Mouse (Mus musculus): Measurements from ENCODE around the gene Tmem9. TPM values are rescaled to one million over a fixed set of nuclear protein-coding genes. Genes with fewer than 3 reads are reported as not detected.
A peak's percentile ranks its signal among the peaks of the same experiment; 100 is the strongest.

Gene Tmem9
- total and polyA plus RNA-seq, 2 experiments from 2014 or later = 110 to 172 TPM

GRCm38 (mm10) chr1:136050312-136051012 lies 42.5 kb downstream of the Tmem9 start, which contains the start of gene Ascl5:
Ascl5 (plus strand) TSS chr1:136050804.
- no peaks in the 10 kb centered on the region for H3K36me3 ChIP-seq (ENCODE audit: insufficient read depth, low read length)
- no peaks in the 10 kb centered on the region for H3K9me3 ChIP-seq (ENCODE audit: low read length)
- WGBS = 21% methylated on average over 29 of the region's 29 CpGs
- peak within 1 kb of the TSS; percentile 50 for H3K9ac ChIP-seq (replicated peaks; ENCODE audit: low read length, poor library complexity, severe bottlenecking)
- peak within 1 kb of the TSS; percentile 35 for H3K4me3 ChIP-seq (ENCODE audit: low read depth, low read length)
- no peaks in the 10 kb centered on the region for H3K4me1 ChIP-seq (ENCODE audit: insufficient read depth, low read length)
- H3K27me3 ChIP-seq (ENCODE audit: insufficient read depth, low read length) = peaks cover 23% of the 10 kb centered on the region
- peak within 1 kb of the TSS; percentile 54 for H3K4me2 ChIP-seq (ENCODE audit: low read depth, low read length, poor library complexity, severe bottlenecking)
- no peak for DNase-seq (ENCODE audit: low spot score)
- ATAC-seq (ENCODE audit: low FRiP score) = peak; percentile 28; the same call in 1 of the 2 replicates
- no peak for TF ChIP-seq CTCF (IDR thresholded peaks at IDR 0.05)
- H3K27ac ChIP-seq (ENCODE audit: low read depth, low read length) = no peak within 1 kb of the TSS

GRCm38 (mm10) chr1:136051013-136051315 lies 43.0 kb downstream of the Tmem9 start:
- DNase-seq (ENCODE audit: low spot score) (peak; percentile 27), ATAC-seq (ENCODE audit: low FRiP score) (peak; percentile 8)
- Histone ChIP-seq H3K4me2 (ENCODE audit: low read depth, low read length, poor library complexity, severe bottlenecking) (peak overlapping the region; percentile 54), H3K9me3 (ENCODE audit: low read length) (no peaks in the 10 kb centered on the region), H3K9ac (replicated peaks; ENCODE audit: low read length, poor library complexity, severe bottlenecking) (peak overlapping the region; percentile 50), H3K27ac (ENCODE audit: low read depth, low read length) (no peak overlapping the region), H3K4me1 (ENCODE audit: insufficient read depth, low read length) (peaks cover 2% of the 10 kb centered on the region; the same call in 1 of the 2 replicates), H3K4me3 (ENCODE audit: low read depth, low read length) (peak overlapping the region; percentile 35), H3K27me3 (ENCODE audit: insufficient read depth, low read length) (peaks cover 23% of the 10 kb centered on the region), H3K36me3 (ENCODE audit: insufficient read depth, low read length) (no peaks in the 10 kb centered on the region)
- whole genome bisulfite sequencing = 1% methylated on average over 35 of the region's 36 CpGs
- no peak for TF ChIP-seq CTCF (IDR thresholded peaks at IDR 0.05)

- TF ChIP-seq CTCF (IDR thresholded peaks at IDR 0.05) = peak; percentile 94
- no peaks in the 10 kb centered on the region for H3K9me3 ChIP-seq (ENCODE audit: low read length)
- no peak overlapping the region for H3K27ac ChIP-seq (ENCODE audit: low read depth, low read length)
- ATAC-seq (ENCODE audit: low FRiP score) (peak; percentile 64), DNase-seq (ENCODE audit: low spot score) (peak; percentile 95)
- no peaks in the 10 kb centered on the region for H3K36me3 ChIP-seq (ENCODE audit: insufficient read depth, low read length)
- H3K4me3 ChIP-seq (ENCODE audit: low read depth, low read length) = peak overlapping the region; percentile 35
- H3K9ac ChIP-seq (replicated peaks; ENCODE audit: low read length, poor library complexity, severe bottlenecking) = peak overlapping the region; percentile 50; the same call in 1 of the 2 replicates
- H3K4me2 ChIP-seq (ENCODE audit: low read depth, low read length, poor library complexity, severe bottlenecking) = peak overlapping the region; percentile 54
- H3K27me3 ChIP-seq (ENCODE audit: insufficient read depth, low read length) = peaks cover 23% of the 10 kb centered on the region
- peaks cover 6% of the 10 kb centered on the region; the same call in 1 of the 2 replicates for H3K4me1 ChIP-seq (ENCODE audit: insufficient read depth, low read length)
- WGBS = 0% methylated on average over 6 of the region's 6 CpGs
Observed at GRCm38 (mm10) chr1:136051465-136051864, 43.5 kb downstream of the Tmem9 start.

- Histone ChIP-seq H3K4me2 (ENCODE audit: low read depth, low read length, poor library complexity, severe bottlenecking) (no peak within 1 kb of the TSS), H3K36me3 (ENCODE audit: insufficient read depth, low read length) (no peaks in the 10 kb centered on the region), H3K9ac (replicated peaks; ENCODE audit: low read length, poor library complexity, severe bottlenecking) (no peak within 1 kb of the TSS), H3K4me1 (ENCODE audit: insufficient read depth, low read length) (peaks cover 6% of the 10 kb centered on the region; the same call in 1 of the 2 replicates), H3K4me3 (ENCODE audit: low read depth, low read length) (no peak within 1 kb of the TSS), H3K27ac (ENCODE audit: low read depth, low read length) (no peak within 1 kb of the TSS), H3K9me3 (ENCODE audit: low read length) (no peaks in the 10 kb centered on the region), H3K27me3 (ENCODE audit: insufficient read depth, low read length) (peaks cover 23% of the 10 kb centered on the region)
- DNase-seq (ENCODE audit: low spot score) (no peak), ATAC-seq (ENCODE audit: low FRiP score) (no peak)
- TF ChIP-seq CTCF (IDR thresholded peaks at IDR 0.05) = no peak
- 50% methylated on average over 11 of the region's 11 CpGs for WGBS
Observed at GRCm38 (mm10) chr1:136052547-136052946, 44.6 kb downstream of the Tmem9 start, which contains the start of gene Cacna1s. Cacna1s (plus strand) TSS chr1:136052750.

GRCm38 (mm10) chr1:136055771-136056170 lies 47.8 kb downstream of the Tmem9 start:
- TF ChIP-seq CTCF (IDR thresholded peaks at IDR 0.05) = no peak
- Histone ChIP-seq H3K9me3 (ENCODE audit: low read length) (no peaks in the 10 kb centered on the region), H3K4me2 (ENCODE audit: low read depth, low read length, poor library complexity, severe bottlenecking) (no peak overlapping the region), H3K36me3 (ENCODE audit: insufficient read depth, low read length) (no peaks in the 10 kb centered on the region), H3K27me3 (ENCODE audit: insufficient read depth, low read length) (peaks cover 12% of the 10 kb centered on the region), H3K4me3 (ENCODE audit: low read depth, low read length) (no peak overlapping the region), H3K9ac (replicated peaks; ENCODE audit: low read length, poor library complexity, severe bottlenecking) (no peak overlapping the region), H3K4me1 (ENCODE audit: insufficient read depth, low read length) (peaks cover 6% of the 10 kb centered on the region; the same call in 1 of the 2 replicates), H3K27ac (ENCODE audit: low read depth, low read length) (peak overlapping the region; percentile 62)
- ATAC-seq (ENCODE audit: low FRiP score) = no peak; the same call in 1 of the 2 replicates
- WGBS = 22% methylated on average over 3 of the region's 3 CpGs
- DNase-seq (ENCODE audit: low spot score) = peak; percentile 70

- H3K27me3 ChIP-seq (ENCODE audit: insufficient read depth, low read length) = no peaks in the 10 kb centered on the region
- 46% methylated on average over 3 of the region's 3 CpGs for WGBS
- H3K4me1 ChIP-seq (ENCODE audit: insufficient read depth, low read length) = peaks cover 6% of the 10 kb centered on the region; the same call in 1 of the 2 replicates
- no peak overlapping the region for H3K4me2 ChIP-seq (ENCODE audit: low read depth, low read length, poor library complexity, severe bottlenecking)
- no peak for TF ChIP-seq CTCF (IDR thresholded peaks at IDR 0.05)
- H3K9ac ChIP-seq (replicated peaks; ENCODE audit: low read length, poor library complexity, severe bottlenecking) = no peak overlapping the region
- no peak for DNase-seq (ENCODE audit: low spot score)
- ATAC-seq (ENCODE audit: low FRiP score) = no peak
- H3K27ac ChIP-seq (ENCODE audit: low read depth, low read length) = no peak overlapping the region
- H3K4me3 ChIP-seq (ENCODE audit: low read depth, low read length) = no peak overlapping the region
- no peaks in the 10 kb centered on the region for H3K9me3 ChIP-seq (ENCODE audit: low read length)
- no peaks in the 10 kb centered on the region for H3K36me3 ChIP-seq (ENCODE audit: insufficient read depth, low read length)
Observed at GRCm38 (mm10) chr1:136058594-136058993, 50.6 kb downstream of the Tmem9 start.
